Mouse (Mus musculus) left cerebral cortex, postnatal 14 days (tissue): ENCODE measurements around the gene Mta2. TPM values are rescaled to one million over a fixed set of nuclear protein-coding genes. Genes with fewer than 3 reads are reported as not detected.
"Not testable (repeated sequence)": the region's sequence is repeated elsewhere in the genome, so short reads cannot be mapped to it uniquely, and the experiment has no call there.

Source experiments
- DNase-seq, 2 experiments: peaks; one replicate each; pipeline ENCODE4 v3.0.0; 2021 to 2022; ENCODE audit warnings: low spot score in 2 of 2, mixed read lengths in 1 of 2
- intact Hi-C: fragments of 180-260 bp; cut with DNase I; formaldehyde crosslinking; loops from one replicate; pipeline ENCODE4 v1.15.1; 2025
- long read RNA-seq, 2 experiments: library from polyadenylated mRNA; stranded (forward); transcript quantifications; one replicate each; pipeline ENCODE4 v2.0.0; 2021
- total RNA-seq, 2 experiments: library from RNA; stranded (reverse); gene quantifications; 2 replicates each; pipeline ENCODE4 v1.2.3; 2021

Gene Mta2
- 10 to 100 TPM; 48.6 to 50.3 TPM for total RNA-seq
- long read RNA-seq, experiment 1, transcript Mta2-201 (18 exons, 3,135 nt) = major isoform, 45 of 59 reads
- long read RNA-seq, experiment 1, partial matches to known transcripts = 3 of 59 reads
- long read RNA-seq, experiment 1, other reads (novel, unspliced or antisense) = 11 of 59 reads
- long read RNA-seq, experiment 2, transcript Mta2-201 (18 exons, 3,135 nt) = major isoform, 39 of 45 reads
- long read RNA-seq, experiment 2, partial matches to known transcripts = 2 of 45 reads
- long read RNA-seq, experiment 2, other reads (novel, unspliced or antisense) = 4 of 45 reads

GRCm38 (mm10) chr19:8941515-8942217 lies at the start of gene Mta2:
TSS of gene Mta2 (plus strand) at chr19:8941875.
- DNase-seq = peak; percentile 95 to 96
- intact Hi-C loops = no loop called here

- DNase-seq = peak; percentile 74 to 87
- intact Hi-C loops = no loop called here
Measured at GRCm38 (mm10) chr19:8892829-8893766, 48.6 kb upstream of the Mta2 start, which contains the start of gene Ints5. TSS of gene Ints5 (plus strand) at chr19:8893005.

- no peak for DNase-seq
- intact Hi-C loops = no loop called here
Measured at GRCm38 (mm10) chr19:8895397-8895960, 46.2 kb upstream of the Mta2 start.

- intact Hi-C loops, DNase-seq: not testable (repeated sequence)
Measured at GRCm38 (mm10) chr19:8896231-8896630, 45.4 kb upstream of the Mta2 start.

- peak; percentile 19 to 25 for DNase-seq
Measured at GRCm38 (mm10) chr19:8897211-8897864, 44.3 kb upstream of the Mta2 start.

GRCm38 (mm10) chr19:8897865-8898495 lies 43.7 kb upstream of the Mta2 start, which contains the start of gene Ganab:
TSS of gene Ganab (plus strand) at chr19:8898071.
- intact Hi-C loops = no loop called here
- peak; percentile 96 to 97 for DNase-seq

More at GRCm38 (mm10) chr19:8897211-8897864, 44.3 kb upstream of the Mta2 start:
- intact Hi-C loops = not testable (repeated sequence)

GRCm38 (mm10) chr19:8898576-8898975 lies 43.1 kb upstream of the Mta2 start:
- intact Hi-C loops = no loop called here
- DNase-seq = no peak

- no peak for DNase-seq
- intact Hi-C loops = no loop called here
Measured at GRCm38 (mm10) chr19:8899079-8899478, 42.6 kb upstream of the Mta2 start.

- no peak for DNase-seq
- intact Hi-C loops = no loop called here
Measured at GRCm38 (mm10) chr19:8903412-8903811, 38.3 kb upstream of the Mta2 start.

- DNase-seq = no peak
- intact Hi-C loops = no loop called here
Measured at GRCm38 (mm10) chr19:8908531-8908930, 33.1 kb upstream of the Mta2 start.

GRCm38 (mm10) chr19:8911810-8912209 lies 29.9 kb upstream of the Mta2 start:
- DNase-seq = peak in 1 of 2 experiments; percentile 51
- intact Hi-C loops = no loop called here

- peak in 1 of 2 experiments; percentile 56 for DNase-seq
- intact Hi-C loops = no loop called here
Measured at GRCm38 (mm10) chr19:8914212-8914611, 27.5 kb upstream of the Mta2 start.

GRCm38 (mm10) chr19:8919000-8919399 lies 22.7 kb upstream of the Mta2 start:
- intact Hi-C loops = no loop called here
- no peak for DNase-seq

- intact Hi-C loops = no loop called here
- no peak for DNase-seq
Measured at GRCm38 (mm10) chr19:8919684-8920072, 22.0 kb upstream of the Mta2 start.

- intact Hi-C loops = no loop called here
- peak; percentile 91 to 93 for DNase-seq
Measured at GRCm38 (mm10) chr19:8920073-8920736, 21.5 kb upstream of the Mta2 start, which contains the start of gene B3gat3. TSS of gene B3gat3 (plus strand) at chr19:8920374.

- no peak for DNase-seq
- intact Hi-C loops = no loop called here
Measured at GRCm38 (mm10) chr19:8920836-8921291, 20.8 kb upstream of the Mta2 start.

- intact Hi-C loops = no loop called here
- no peak for DNase-seq
Measured at GRCm38 (mm10) chr19:8921741-8922140, 19.9 kb upstream of the Mta2 start.

- intact Hi-C loops = no loop called here
- no peak for DNase-seq
Measured at GRCm38 (mm10) chr19:8926766-8927165, 14.9 kb upstream of the Mta2 start.
